Mouse (Mus musculus) kidney, embryonic 14.5 days (tissue): Measurements from ENCODE around the gene Nmrk1. TPM values are rescaled to one million over a fixed set of nuclear protein-coding genes. Genes with fewer than 3 reads are reported as not detected.

Source experiments
- ATAC-seq: fragments of 200-750 bp; cut with Nextera tagmentation; 2 replicates; pipeline ENCODE4 v1.8.0; 2017; ENCODE audit warnings: moderate number of reproducible peaks, mild to moderate bottlenecking, moderate TSS enrichment, moderate library complexity; ENCODE audit not compliant: low FRiP score, low TSS enrichment
- H3K27ac ChIP-seq: fragments of 300-500 bp; sonication (generic); 2 replicates; pipeline ENCODE4 v1.5.1; 2014; ENCODE audit warnings: low read depth, mild to moderate bottlenecking, low read length, moderate library complexity, mixed read lengths
- H3K27me3 ChIP-seq: fragments of 300-500 bp; sonication (generic); 2 replicates; pipeline ENCODE4 v1.6.1; 2014; ENCODE audit warnings: mild to moderate bottlenecking, low read length; ENCODE audit not compliant: control insufficient read depth, insufficient read depth
- H3K36me3 ChIP-seq: fragments of 300-500 bp; sonication (generic); 2 replicates; pipeline ENCODE4 v1.6.1; 2014; ENCODE audit warnings: low read length, mixed read lengths; ENCODE audit not compliant: control insufficient read depth, insufficient read depth
- H3K4me1 ChIP-seq: fragments of 300-500 bp; sonication (generic); 2 replicates; pipeline ENCODE4 v1.6.1; 2014; ENCODE audit warnings: low read length, mixed read lengths; ENCODE audit not compliant: control insufficient read depth, insufficient read depth
- H3K4me2 ChIP-seq: fragments of 300-500 bp; sonication (generic); replicated peaks from 2 replicates; pipeline ENCODE4 v1.6.1; 2014; ENCODE audit warnings: low read depth, mild to moderate bottlenecking, low read length
- H3K4me3 ChIP-seq: fragments of 300-500 bp; sonication (generic); 2 replicates; pipeline ENCODE4 v1.5.1; 2014; ENCODE audit warnings: mild to moderate bottlenecking, low read length
- H3K9ac ChIP-seq: fragments of 300-500 bp; sonication (generic); 2 replicates; pipeline ENCODE4 v1.6.1; 2014; ENCODE audit warnings: low read depth, mild to moderate bottlenecking, low read length, moderate library complexity
- H3K9me3 ChIP-seq: fragments of 300-500 bp; sonication (generic); 2 replicates; pipeline ENCODE4 v1.6.1; 2016; ENCODE audit warnings: low read length; ENCODE audit not compliant: control insufficient read depth
- WGBS: fragments of 180-500 bp; shearing (Covaris S2); extraction: QIAGEN DNeasy Blood & Tissue Kit; methylation state at CpG from one replicate; pipeline ENCODE4 v1.1.7; 2014; 5-methylcytosine and 5-hydroxymethylcytosine counted together
- polyA plus RNA-seq: library from polyadenylated mRNA; unstranded; fragments of >200 nt; fragmentation: Nextera tagmentation; extraction: Ambion mirVana; gene quantifications from 2 replicates; pipeline ENCODE4 v1.2.1, GENCODE M21; 2014

Gene Nmrk1
- polyA plus RNA-seq, 1 experiment from 2014 or later, result 17.8 TPM

DNA sequence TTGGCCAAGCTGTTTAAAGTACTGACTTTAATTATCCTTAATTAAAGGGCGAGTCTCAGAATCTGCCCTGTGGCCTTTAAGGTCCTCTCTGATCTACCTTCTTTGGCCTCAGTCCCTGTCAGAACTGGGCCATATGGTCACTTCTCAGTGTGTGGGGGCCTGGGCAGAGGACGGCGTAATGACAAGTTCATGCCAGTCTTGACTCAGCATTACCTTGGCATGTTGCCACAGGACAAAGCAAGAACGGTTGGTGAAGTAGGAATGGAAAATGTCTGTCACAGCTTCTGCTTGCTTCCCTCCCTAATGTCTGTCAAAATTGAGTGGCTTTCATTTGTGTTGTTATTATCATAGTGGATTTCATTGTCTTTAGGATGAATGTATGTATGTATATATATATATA, 20.8 kb downstream of the Nmrk1 start:
- no peaks in the 10 kb centered on the region for H3K9me3 ChIP-seq
- H3K9ac ChIP-seq, result no peak overlapping the region
- no peaks in the 10 kb centered on the region for H3K4me1 ChIP-seq
- H3K4me3 ChIP-seq, result no peak overlapping the region
- no peak overlapping the region for H3K4me2 ChIP-seq
- WGBS, result 68% methylated on average over 4 of the region's 4 CpGs
- no peak overlapping the region for H3K27ac ChIP-seq
- ATAC-seq, result no peak
- H3K36me3 ChIP-seq, result no peaks in the 10 kb centered on the region
- H3K27me3 ChIP-seq, result no peaks in the 10 kb centered on the region

DNA sequence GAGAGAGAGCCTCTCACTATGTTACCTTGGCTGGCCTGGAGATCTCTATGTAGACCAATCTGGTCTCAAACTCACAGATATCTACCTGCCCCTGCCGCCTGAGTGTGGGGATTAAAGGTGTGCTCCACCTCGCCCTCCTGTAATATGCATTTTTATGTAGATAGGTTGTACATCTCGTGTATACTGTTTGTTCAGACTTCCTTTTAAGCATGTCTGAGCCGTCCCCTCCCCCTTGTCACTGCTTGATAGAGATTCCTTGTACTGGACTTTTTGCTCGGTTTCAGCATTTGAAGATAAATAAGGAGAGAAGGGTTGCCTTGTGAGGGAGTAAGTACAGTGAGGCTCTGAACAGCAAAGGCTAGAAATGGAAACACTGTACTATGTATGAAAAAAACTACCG, 21.3 kb downstream of the Nmrk1 start:
- H3K9me3 ChIP-seq, result no peaks in the 10 kb centered on the region
- no peak overlapping the region for H3K9ac ChIP-seq
- no peak overlapping the region for H3K4me3 ChIP-seq
- no peak overlapping the region for H3K27ac ChIP-seq
- H3K27me3 ChIP-seq, result no peaks in the 10 kb centered on the region
- no peak for ATAC-seq
- no peak overlapping the region for H3K4me2 ChIP-seq
- no peaks in the 10 kb centered on the region for H3K36me3 ChIP-seq
- H3K4me1 ChIP-seq, result no peaks in the 10 kb centered on the region
- WGBS, result 83% methylated on average over 6 of the region's 6 CpGs

DNA sequence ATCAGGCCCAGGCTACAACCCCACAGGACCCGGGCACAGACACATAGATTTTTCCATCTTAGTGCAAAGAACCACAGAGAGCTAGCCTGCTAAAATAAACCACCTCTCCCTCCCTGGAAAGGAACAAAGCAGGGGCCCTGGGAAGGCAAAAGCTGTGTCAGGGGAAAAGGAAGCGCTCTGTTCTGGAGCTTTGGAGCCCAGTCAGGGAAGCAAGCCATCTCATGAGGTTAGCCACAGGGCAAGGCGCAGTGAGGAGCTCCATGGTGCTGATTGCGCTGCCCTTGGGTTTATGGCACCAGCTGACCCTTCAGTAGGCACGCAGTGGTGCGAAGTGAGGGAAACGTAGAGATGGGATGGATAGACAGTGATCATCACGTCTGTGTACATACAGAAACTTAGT, 22.6 kb downstream of the Nmrk1 start:
- no peak overlapping the region for H3K9ac ChIP-seq
- H3K36me3 ChIP-seq, result no peaks in the 10 kb centered on the region
- H3K9me3 ChIP-seq, result no peaks in the 10 kb centered on the region
- H3K4me3 ChIP-seq, result no peak overlapping the region
- ATAC-seq, result no peak
- WGBS, result 73% methylated on average over 8 of the region's 8 CpGs
- H3K27ac ChIP-seq, result no peak overlapping the region
- no peaks in the 10 kb centered on the region for H3K27me3 ChIP-seq
- no peak overlapping the region for H3K4me2 ChIP-seq
- H3K4me1 ChIP-seq, result no peaks in the 10 kb centered on the region

DNA sequence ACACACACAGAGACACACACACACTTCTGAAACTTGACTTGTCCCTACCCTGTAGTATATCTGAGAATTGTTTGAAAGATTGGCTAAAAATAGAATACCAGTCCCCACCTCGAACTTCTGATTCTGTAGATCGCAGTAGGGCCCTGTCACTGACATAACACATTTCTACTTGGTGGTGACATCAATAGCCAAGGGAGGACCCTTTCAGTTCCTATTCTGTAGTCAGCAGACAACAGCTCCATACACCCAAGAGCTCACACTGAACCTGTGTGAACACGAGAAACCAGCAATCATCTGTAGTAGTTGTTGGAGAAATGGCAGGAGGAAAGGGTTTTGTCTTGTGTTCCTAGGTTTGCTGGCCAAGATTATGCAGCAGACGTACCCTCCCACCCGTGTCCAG, 23.2 kb downstream of the Nmrk1 start:
- Histone ChIP-seq H3K27ac (no peak overlapping the region), H3K36me3 (no peaks in the 10 kb centered on the region), H3K9me3 (no peaks in the 10 kb centered on the region), H3K9ac (no peak overlapping the region), H3K27me3 (no peaks in the 10 kb centered on the region), H3K4me2 (no peak overlapping the region), H3K4me3 (no peak overlapping the region), H3K4me1 (no peaks in the 10 kb centered on the region)
- no peak for ATAC-seq
- 82% methylated on average over 5 of the region's 5 CpGs for WGBS

DNA sequence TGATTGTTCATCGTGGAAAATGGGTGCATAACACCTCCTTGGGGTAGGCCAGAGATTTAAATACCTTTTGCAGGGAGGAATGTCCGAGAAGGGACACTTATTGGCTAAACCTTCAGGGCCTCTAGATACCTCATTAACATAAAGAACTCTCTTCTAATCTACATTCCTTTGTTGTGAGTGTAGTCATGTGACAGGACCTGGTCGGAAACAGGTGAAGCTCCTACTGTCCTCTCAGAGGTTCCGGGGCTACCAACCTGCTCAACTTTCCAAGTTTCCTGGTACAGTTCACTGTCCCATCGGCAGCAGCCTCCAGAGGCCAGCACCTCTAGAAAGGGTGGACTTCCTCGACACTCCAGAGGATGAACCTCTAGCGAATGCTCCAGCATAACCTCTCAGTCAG, 24.2 kb downstream of the Nmrk1 start:
- Histone ChIP-seq H3K4me3 (no peak overlapping the region), H3K27ac (no peak overlapping the region), H3K36me3 (no peaks in the 10 kb centered on the region), H3K9me3 (no peaks in the 10 kb centered on the region), H3K27me3 (no peaks in the 10 kb centered on the region), H3K4me1 (no peaks in the 10 kb centered on the region), H3K9ac (no peak overlapping the region), H3K4me2 (no peak overlapping the region)
- WGBS, result 82% methylated on average over 7 of the region's 7 CpGs
- no peak for ATAC-seq

DNA sequence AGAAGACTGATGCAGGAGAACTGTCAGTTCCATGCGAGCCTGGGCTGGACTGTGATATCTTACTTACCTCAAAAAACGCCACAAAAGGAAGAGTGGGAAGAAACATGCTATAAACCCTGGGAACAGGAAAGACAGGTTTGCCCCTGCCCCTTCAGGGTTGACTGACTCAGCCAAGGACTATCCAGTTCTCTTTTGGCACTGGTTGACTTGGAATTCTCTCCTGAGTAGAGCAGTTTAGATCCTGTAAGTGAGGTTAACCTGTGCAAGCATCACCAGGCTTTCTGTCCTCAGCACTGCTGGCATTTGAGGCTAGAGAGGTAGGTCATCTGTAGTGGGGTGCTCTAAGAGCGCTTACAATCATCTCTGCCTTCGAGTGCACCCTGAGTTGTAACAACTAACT, 26.7 kb downstream of the Nmrk1 start:
- Histone ChIP-seq H3K9me3 (no peaks in the 10 kb centered on the region), H3K36me3 (no peaks in the 10 kb centered on the region), H3K4me3 (no peak overlapping the region), H3K4me1 (no peaks in the 10 kb centered on the region), H3K9ac (no peak overlapping the region), H3K27ac (no peak overlapping the region), H3K27me3 (no peaks in the 10 kb centered on the region), H3K4me2 (no peak overlapping the region)
- WGBS, result 62% methylated on average over 4 of the region's 4 CpGs
- 0 out of 2 replicates have a peak, but pooled peaks have one; percentile 12 for ATAC-seq

DNA sequence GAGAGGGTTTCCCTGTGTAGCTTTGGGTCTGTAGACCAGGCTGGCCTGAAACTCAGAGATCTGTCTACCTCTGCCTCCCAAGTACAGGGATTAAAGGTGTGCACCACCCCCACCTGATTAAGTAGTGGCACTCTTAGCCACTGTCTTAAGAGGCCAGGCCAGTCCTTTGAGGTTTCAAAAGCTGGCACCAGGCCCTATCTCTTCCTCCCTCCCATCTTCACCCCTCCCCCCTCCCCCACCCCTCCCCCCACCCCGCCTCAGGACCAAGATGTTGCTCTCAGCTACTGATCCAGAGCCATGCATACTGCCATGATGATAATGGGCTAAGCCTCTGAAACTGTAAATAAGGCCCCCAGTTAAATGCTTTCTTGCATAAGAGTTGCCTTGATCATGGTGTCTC, 27.6 kb downstream of the Nmrk1 start:
- H3K4me2 ChIP-seq, result no peak overlapping the region
- ATAC-seq, result no peak
- no peak overlapping the region for H3K4me3 ChIP-seq
- H3K27me3 ChIP-seq, result no peaks in the 10 kb centered on the region
- H3K4me1 ChIP-seq, result no peaks in the 10 kb centered on the region
- no CpG with 5 or more reads among the region's 1 CpGs for WGBS
- no peak overlapping the region for H3K27ac ChIP-seq
- no peaks in the 10 kb centered on the region for H3K36me3 ChIP-seq
- H3K9me3 ChIP-seq, result no peaks in the 10 kb centered on the region
- H3K9ac ChIP-seq, result no peak overlapping the region

DNA sequence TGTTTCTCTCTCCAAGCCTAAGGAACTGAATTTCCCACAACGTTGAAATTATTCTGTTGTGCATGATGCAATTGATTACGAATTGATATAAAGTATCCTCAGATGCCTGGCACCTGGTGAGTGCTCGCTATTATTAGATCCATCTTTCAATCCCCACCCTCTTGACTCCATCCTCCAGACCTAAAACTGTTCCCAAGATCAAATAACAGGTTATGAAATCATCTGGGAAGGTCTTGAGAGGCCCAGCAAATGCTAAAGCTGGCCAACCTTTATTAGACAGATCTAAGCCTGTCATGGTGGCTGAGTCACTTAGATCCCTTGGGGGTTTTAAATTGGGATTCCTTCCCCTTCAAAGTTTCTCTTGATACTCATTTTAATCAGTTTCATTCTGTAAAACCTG, 28.7 kb downstream of the Nmrk1 start:
- WGBS, result 86% methylated on average over 3 of the region's 3 CpGs
- Histone ChIP-seq H3K27ac (no peak overlapping the region), H3K4me3 (no peak overlapping the region), H3K36me3 (no peaks in the 10 kb centered on the region), H3K27me3 (no peaks in the 10 kb centered on the region), H3K4me1 (no peaks in the 10 kb centered on the region), H3K9ac (no peak overlapping the region), H3K4me2 (no peak overlapping the region), H3K9me3 (no peaks in the 10 kb centered on the region)
- no peak for ATAC-seq

DNA sequence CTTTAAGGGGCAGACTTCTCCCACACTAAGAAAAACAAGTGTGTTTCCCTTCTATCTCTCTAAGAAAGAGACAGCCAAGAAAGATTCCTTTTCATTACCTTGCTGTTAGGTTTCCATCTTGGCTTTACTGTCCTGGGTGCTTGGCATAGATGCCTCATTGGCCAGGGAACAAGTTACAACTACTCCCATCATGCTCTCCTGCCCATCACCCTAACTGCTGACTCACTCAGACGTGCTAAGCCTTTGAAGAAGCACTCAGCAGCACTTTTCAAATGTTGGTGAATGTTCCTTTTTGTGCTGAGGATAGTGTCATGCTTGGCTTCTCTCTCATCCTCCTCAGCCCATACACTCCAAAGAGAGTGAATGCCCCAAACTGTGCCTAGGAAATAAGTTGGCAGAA, 29.9 kb downstream of the Nmrk1 start:
- ATAC-seq, result no peak

DNA sequence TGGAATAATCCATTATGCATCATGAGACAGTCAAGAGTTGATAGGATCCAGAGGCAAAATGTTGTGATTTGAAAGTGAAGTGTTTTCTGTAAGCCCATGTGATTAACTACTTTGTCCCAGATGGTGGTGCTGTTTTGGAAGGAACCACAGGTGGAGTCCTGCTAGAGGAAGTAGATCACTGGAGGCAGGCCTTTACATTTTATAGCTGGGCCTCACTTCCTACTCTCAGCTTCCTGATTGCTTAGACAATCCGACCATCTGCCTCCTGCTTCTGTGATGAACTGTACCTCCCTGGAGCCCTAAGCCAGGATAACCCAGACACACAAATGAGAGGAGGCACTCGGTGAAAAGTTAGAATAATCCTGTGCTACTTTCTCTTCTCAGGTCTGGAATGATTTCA, 32.2 kb downstream of the Nmrk1 start:
- ATAC-seq, result no peak
- Histone ChIP-seq H3K9ac (no peak overlapping the region), H3K4me2 (no peak overlapping the region), H3K36me3 (no peaks in the 10 kb centered on the region), H3K27me3 (no peaks in the 10 kb centered on the region), H3K27ac (no peak overlapping the region), H3K4me3 (no peak overlapping the region), H3K4me1 (no peaks in the 10 kb centered on the region), H3K9me3 (no peaks in the 10 kb centered on the region)
- 46% methylated on average over 2 of the region's 2 CpGs for WGBS

More for the DNA sequence above, 29.9 kb downstream of the Nmrk1 start:
- no peaks in the 10 kb centered on the region for H3K9me3 ChIP-seq
- H3K4me3 ChIP-seq, result no peak overlapping the region
- H3K36me3 ChIP-seq, result no peaks in the 10 kb centered on the region
- H3K9ac ChIP-seq, result no peak overlapping the region
- WGBS, result 52% methylated on average over 1 of the region's 1 CpGs
- H3K4me1 ChIP-seq, result no peaks in the 10 kb centered on the region
- no peak overlapping the region for H3K27ac ChIP-seq
- no peaks in the 10 kb centered on the region for H3K27me3 ChIP-seq
- no peak overlapping the region for H3K4me2 ChIP-seq
